Mouse (Mus musculus): Measurements from ENCODE around the gene Plekhg3.

Plekhg3 gene

DNA sequence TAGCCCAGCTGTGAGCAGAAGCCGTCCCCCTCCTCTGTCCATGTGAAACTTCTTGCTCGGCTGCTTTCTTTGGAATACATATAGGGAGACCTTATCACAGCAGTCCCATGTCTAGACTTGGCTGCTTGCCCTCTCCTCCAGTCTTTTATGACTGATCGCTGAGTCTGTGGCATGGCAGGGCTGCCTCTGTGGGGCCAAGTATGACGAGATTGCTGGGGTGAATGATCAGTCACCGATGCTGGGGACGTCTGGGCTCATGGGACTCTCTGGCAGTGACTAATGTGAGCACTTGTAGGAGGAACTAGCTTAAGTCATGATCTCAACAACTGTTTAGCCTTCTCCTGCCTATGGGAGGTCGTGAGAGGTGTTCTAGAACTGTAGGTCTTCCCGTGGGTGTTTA, 21.6 kb downstream of the Plekhg3 start:
- peak; percentile 92 for DNase-seq (ENCODE audit: low read depth, low spot score)

DNA sequence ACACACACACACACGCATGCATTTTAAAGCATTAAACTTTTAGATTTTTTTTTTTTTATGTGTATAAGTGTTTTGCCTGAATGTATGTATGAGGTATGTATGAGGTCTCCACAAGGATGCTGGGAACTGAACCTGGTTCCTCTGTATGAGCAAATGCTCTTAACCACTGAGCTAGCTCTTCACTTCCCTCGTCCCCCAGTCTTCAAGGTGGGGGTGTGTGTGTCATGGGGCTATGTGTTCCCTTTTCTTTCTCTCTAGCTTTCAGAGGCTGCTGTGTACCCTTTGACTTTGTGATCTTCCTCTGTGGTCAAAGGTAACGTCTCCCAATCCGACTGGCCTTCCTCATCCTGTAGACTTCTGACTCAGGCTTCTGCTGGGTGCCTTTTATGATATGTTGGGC, 22.3 kb downstream of the Plekhg3 start:
- DNase-seq (ENCODE audit: low read depth, low spot score) = no peak

DNA sequence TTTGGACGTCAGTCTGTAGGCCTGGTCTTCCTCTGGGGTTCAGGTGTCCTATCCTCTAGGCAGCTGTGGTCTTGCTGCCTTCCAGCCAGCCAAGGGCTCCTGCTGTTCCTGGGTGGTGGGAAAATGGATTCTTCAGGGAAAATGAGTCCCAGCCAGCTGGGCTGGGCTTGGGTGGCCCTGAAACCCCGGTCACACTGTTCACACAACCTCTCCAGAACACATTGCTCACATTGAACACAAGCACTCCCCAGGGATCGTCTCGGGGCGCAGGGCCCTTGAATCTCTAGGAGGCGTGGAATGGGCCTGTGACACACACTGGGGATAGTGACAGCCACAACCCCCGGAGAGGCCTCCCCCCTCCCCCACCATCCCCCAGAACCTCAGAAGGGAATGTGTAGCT, 23.2 kb downstream of the Plekhg3 start:
- DNase-seq (ENCODE audit: low read depth, low spot score) = no peak

DNA sequence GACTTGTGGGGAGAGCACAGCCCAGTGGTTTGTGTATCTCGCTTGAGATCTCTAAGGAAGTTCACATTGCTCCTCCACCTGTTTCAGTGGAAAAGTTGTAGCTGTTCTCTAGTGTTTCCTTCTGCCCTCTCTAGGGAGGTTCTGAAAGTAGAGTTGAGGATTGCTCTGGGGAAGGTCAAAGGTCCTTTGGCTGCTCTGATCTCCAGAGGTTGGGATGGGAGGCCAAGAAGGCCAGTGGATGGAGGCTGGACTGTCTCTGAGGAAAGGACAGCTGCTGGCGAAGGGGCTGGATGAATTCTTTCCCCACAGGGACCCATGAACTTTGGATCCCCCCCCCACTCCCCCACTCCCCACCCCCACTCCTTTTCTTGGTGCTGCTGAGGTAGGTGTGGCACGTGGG, 23.7 kb downstream of the Plekhg3 start:
- no peak for DNase-seq (ENCODE audit: low read depth, low spot score)

DNA sequence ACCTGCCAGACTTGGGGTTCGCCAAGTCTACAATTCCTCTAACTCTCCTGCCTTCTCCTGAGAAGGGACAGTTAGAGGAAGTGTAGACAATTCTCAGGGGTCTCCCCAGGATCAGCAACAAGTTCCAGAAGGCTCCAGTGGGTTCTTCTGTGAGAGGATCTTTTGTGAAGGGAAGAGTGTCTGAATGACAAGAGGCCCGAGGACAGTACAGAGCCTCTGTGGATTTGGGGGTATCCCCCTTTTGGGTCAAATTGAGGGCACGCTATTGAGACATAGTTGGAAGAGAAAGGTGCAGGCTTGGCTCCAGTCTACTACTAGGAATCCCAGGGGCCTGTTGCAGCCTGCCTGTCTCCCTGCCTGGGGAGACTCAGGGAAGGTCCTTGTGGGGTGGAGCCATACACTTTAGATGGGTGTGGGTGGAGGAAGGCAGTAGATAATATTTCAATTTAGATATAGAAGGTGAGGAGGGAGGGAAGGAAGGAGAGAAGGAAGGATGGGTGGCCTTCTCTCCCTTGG, 24.2 kb downstream of the Plekhg3 start:
- no peak for DNase-seq (ENCODE audit: low read depth, low spot score)

DNA sequence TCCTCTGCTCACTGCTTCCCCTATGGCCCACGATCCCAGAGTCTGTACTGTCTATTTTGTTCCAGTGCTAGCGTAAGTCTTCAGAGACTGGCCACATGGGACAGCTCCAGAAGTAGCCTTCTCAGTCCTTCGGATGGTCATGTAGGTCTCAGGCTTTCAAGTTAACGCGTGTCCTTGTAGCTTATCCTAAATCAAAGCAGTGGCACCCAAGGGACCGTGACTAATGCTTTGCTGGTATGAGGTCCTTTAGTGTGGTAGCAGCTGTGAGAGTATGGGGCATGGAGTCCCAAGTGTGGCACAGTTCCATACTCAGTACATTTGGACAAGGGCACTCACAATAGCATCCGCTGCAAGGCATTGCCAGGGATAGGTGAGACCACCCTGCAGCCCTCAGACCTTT, 25.5 kb downstream of the Plekhg3 start:
- DNase-seq (ENCODE audit: low read depth, low spot score) = peak; percentile 30

DNA sequence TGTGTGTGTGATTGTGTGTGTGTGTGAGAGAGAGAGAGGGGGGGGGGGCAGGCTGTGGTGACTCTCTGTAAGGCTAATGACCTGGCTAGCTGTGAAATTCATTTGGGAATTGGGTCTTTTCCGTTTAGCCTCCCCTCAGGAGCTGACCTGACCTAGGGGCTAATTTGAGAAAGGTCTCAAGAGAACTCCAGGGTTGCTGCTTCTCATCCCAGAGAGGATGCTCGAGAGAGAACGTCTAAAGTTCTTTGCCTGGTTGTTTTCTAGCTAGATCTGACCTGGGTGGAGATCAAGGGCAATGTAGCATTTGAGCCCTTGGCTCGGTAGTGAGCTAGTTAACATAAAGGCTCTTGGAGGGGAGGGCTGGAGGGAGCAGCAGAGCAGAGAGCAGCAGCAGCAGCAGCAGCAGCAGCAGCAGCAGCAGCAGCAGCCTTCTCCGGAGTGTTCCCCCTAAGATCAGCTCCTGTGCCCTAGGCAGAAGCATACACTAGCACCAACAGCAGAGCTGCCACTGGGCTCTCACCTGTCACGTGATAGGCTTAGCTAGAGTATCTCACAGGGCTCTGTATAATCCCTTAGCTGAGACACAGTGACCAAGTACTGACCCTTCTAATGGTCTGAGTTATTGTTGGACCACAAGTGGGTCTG, 26.2 kb downstream of the Plekhg3 start:
- no peak for DNase-seq (ENCODE audit: low read depth, low spot score)

DNA sequence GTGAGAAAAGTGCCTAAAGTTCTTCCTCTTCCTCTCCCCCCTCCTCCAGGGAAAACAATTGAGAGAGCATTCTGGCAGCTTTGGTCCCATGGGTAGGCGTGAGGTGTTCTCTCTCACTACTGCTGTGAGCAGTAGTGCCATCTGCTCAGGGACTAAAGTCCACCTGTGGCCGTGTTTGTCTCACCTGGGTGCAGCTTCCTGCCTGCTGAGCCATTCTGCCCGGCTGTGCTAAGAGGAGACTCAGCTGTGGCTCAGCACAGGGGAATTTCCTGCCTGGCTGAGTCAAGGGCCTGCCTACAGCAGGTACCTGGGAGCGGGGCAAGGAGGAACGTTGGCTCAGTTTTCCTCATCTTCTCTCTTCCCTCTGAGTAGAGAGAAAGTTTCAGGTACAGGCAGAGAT, 27.5 kb downstream of the Plekhg3 start:
- no peak for DNase-seq (ENCODE audit: low read depth, low spot score)

DNA sequence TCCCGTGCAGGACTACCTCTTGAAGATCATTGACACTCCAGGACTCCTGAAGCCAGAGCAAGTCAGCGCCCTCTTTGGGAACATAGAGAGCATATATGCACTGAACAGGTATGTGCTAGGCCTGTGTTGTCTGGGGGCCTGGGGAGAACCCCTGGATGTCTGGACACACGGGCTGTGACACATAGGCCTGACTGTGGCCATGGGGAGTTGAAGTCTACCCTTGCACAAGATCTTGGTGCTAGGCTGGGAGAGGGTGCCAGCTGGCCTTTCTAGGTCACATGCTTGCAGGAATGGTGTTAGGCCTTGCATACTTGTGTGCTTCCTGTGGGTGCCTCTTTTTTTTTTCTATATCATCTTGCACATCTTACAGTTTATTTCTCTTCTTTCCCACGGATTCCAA, 31.5 kb downstream of the Plekhg3 start:
- no peak for DNase-seq (ENCODE audit: low read depth, low spot score)

DNA sequence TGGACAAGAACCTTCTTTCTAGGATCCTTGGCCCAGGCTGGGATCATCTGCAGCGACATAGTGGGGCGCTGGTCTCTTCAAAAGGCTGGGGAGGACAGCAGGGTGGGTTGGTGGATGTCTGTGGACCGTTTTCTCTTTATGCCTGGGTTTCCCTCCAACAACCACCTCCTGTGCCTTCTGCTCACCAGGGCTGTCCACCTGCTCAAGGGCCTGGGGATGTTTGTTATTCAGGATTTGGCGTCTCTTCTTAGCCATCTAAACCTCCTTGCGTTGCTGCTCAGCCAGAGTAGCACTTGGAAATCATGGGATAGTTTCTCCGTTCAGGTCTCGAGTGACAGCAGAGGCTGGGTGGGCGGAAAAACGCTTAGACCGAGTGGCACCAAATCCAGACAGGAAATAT, 35.6 kb downstream of the Plekhg3 start:
- DNase-seq (ENCODE audit: low read depth, low spot score) = no peak

DNA sequence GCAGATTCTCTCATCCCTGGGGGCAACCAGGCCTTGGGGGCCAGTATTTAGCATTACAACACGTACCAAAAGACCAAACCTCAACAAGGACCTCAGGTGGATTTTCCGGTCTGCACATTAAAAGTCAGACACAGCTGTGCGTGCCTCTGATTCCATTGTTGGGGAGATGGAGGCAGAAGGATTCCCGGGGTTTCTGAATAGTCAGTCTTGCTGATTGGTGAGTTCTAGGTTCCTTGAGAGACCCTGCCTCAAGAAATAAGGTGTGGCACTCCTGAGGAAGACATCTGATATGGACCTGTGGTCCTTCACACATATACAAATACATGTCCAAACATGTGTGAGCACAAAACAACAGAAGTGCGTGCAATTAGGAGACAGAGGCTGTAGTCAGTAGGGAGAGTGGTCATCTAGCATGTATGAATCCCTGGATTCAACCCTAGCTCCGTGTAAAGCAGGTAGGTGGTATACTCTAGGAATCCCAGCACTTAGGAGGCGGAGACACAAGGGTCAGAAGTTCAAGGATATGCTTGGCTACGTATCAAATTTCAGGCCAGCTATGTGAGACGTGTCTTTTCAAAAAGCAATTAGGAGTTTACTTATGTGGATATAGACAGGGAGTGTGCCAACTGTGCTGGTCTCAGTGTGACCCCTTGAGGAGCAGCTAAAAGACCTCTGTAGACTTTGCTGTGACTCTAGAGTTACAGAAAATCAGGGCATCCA, 39.7 kb downstream of the Plekhg3 start:
- no peak for DNase-seq (ENCODE audit: low read depth, low spot score)

DNA sequence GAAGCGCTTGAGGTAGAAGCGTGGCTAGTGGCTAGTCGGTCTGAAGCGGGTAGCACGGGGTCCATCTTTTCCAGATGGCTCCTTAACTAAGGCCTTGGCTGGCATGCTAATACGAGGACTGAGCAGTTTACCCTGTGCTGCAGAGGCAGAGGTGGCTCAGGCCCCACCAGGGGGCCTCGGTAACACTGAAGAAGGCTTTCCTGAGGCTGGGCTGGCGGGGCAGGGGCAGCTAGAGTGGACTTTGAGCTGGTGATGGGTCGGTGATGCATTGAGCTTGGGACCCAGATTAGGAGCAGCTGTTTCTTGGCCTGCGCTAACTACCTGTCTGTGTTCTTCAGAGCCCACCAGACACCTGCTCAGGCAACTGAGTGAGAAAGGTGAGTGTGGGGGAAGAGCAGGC, 40.6 kb downstream of the Plekhg3 start:
- DNase-seq (ENCODE audit: low read depth, low spot score) = no peak

DNA sequence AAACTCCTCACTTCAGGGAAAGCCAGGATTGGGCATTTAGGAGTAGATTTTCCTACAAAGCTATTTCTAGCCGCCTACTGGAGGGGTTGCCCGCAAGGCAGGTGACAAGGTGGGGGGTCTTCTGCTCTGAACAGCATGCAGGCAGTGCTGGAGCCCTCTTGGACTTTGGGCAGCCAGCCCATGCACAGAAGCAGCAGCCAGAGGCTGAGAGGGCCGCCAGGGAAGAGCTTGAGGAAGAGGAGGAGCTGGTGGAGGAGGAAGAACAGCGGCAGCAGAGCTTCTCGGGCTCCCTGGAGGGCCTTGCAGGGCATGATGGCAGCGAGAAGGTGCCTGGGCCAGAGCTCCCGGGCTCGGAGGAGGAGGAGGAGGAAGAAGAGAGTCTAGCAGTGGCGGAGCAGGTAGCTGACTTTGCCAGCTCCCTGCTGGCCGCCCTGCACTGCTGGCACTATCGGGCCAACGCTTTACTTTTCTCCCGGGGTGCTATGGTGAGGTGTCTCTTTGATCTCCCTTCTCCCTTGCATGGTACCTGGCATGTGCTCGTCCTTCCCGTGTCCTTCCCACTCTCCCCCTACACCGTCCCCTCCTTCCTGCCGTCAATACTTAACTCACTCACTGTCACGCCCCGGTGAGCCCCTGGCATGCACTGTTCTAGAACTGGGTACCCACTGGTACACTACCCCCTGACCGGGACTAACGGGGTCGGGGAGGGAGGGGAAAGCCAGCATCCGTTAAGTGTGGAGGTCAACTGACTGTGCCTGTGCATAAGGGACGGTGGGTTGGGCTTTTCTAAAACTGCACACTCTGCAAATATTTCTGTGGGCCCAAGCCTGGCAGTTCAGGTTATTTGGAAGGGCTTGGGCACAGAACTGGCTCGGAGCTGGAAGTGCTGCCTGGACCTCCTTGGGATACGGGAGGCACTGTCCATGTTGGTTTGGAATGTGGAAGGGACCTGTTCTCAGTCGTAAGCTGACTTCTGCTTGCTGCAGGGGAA, 41.9 kb downstream of the Plekhg3 start:
- no peak for DNase-seq (ENCODE audit: low read depth, low spot score)

DNA sequence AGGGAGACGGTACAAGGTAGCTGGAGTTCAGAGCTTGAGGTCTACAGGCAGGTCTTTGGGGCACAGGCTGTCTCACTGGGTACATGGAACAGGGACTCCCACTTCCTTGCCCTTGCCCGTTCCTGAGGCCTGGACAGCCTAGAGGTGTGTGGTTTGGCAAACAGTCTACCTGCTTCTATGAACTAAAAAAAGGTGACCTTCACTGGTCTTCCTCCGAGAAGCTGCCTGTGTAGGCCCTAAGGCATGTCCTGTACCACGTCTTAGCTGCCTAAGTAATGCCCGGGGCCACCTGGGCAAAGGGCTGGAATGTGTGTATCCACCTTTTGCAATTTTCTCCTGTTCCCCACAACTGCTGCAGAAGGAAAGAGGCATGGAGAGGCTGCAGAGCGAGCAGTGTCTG, 42.7 kb downstream of the Plekhg3 start:
- no peak for DNase-seq (ENCODE audit: low read depth, low spot score)

DNA sequence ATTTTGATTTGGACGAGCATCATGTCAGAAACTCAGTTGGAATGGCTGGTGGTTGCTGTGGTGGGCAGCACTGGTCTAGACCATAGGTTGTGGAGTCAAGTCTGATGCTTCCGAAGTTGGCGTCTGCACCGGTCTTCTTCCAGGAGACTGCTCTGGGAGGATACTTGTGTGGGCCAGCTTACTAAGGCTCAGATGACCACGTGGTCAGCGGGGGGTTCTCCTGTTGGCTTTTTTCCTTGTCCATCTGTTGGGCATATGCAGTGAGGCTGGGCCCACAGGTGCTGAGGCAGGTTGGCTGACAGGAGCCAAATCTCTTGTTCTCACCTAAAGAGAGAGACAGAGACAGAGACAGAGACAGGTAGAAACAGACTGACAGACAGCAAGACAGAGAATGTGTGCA, 44.1 kb downstream of the Plekhg3 start:
- no peak for DNase-seq (ENCODE audit: low read depth, low spot score)

DNA sequence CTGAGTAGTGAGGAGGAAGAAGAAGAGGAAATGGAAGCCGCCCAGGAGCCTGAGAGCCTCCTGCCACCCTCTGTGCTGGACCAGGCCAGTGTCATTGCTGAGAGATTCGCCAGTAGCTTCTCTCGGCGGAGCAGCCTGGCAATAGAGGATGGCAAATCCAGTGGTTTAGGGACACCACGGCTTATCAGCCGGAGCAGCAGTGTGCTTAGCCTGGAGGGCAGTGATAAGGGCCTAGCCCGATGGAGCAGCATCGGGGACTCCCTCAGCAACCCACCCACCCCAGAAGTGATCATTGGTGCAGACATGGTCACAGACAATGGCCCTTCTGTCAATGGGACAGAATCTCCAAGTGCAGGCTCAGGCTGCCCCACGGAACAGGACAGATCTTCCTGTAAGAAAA, 45.4 kb downstream of the Plekhg3 start:
- DNase-seq (ENCODE audit: low read depth, low spot score) = no peak

DNA sequence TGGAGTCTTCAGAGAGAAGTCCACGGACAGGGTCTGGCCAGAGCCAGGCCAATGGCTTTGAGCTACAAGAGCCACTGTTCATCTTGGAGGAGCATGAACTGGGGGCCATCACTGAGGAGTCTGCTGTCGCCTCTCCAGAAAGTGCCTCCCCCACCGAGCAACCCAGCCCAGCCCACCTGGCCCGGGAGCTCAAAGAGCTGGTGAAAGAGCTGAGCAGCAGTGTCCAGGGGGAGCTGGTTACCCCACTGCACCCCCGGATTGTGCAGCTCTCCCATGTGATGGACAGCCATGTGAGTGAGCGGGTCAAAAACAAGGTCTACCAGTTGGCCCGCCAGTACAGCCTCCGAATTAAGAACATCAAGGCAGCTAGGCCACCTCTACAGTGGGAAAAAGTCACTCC, 46.1 kb downstream of the Plekhg3 start:
- DNase-seq (ENCODE audit: low read depth, low spot score) = no peak

DNA sequence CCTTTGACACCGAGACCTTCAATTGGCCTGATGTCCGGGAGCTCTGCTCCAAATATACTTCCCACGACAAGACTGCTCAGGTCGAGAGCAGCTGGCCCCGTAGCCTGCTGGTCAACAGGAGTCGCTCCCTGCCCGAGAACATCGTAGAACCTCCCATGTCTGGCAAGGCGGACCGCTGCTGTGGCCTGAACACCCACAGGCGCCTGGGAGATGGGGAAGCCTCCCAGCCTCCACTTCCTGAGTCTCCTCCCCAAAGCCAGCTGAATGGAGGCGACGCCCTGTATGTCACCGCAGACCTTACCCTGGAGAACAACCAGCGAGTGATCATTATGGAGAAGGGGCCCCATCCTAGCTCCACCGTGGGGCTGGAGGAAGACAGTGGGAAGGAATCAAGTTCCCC, 47.2 kb downstream of the Plekhg3 start:
- DNase-seq (ENCODE audit: low read depth, low spot score) = no peak

DNA sequence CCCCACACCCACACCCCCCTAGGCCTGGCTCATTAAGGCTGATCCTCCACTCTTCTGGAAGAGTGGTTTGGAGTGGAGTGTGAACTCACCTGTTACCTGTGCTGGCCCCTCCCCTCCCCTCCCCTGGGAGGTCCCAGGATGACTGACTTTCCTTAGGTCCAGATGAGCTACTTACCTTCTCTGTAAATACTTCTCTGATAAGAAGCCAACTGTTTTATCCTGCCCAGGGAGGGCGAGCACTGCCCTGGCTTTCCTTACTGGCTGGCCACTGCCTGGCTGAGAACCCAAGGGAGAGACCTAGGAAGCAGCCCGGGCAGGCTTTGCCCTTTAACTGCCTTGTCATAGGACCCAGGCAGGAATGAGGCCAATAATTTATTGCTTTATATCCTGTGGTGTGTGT, 47.8 kb downstream of the Plekhg3 start:
- DNase-seq (ENCODE audit: low read depth, low spot score) = no peak

DNA sequence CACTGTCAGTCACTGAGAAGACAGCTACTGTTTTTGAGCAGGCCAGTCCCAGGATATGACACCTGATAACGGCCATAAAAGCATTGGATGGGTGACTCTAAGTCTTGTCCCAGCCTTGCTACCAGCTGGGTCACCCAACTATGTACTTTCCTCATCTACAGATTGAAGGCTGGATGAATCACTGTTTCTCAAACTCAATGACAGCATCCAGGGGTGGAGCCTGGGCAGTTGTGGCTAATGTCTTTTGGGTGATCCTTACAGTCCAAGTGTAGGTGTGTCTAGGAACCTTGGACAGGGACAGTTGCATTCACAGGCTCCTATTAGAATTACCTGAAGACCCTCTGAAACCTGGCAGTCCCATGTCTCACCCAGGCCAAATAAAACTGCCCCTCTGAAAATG, 49.1 kb downstream of the Plekhg3 start:
- DNase-seq (ENCODE audit: low read depth, low spot score) = no peak

DNA sequence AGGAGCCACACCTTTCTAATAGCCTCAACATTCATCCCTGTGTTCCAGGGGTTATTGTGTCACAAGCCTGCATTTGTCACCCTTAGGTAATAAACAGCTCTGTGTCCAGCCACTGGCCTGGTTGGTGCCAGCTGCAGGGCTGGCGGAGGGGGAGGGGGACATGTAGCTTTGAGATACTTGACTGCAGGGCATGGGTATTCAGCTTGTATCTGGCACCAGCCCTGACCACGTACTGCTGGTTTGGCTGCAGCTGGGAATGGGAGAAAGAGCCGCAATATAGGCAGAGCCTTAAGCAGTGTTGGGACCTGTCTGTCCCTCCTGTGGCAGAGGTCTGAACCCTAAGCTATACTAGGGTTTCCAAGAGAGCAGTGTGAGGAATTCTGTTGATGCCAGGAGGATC, 51.4 kb downstream of the Plekhg3 start:
- peak; percentile 29 for DNase-seq (ENCODE audit: low read depth, low spot score)

DNA sequence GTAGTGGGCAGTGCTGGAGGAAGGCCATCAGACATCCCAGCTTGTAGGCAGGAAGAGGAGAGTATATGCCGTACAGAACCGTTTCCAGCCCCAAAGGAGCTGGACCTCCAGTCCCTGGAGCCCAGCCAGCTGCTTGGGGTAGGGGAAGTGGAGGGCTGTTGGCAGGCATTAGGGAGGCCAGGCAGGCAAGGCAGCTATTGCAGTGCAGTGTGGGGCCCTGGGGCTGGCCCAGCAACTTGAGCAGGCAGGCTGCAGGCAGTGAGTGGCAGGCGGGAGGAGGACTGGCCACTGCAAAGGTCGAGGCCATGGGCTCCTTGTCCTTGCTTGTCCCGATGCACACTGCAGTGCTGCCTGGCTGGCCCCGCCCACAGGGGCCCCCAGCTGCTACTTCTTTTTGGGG, 52.1 kb downstream of the Plekhg3 start:
- DNase-seq (ENCODE audit: low read depth, low spot score) = peak; percentile 20
